Mouse (Mus musculus): ENCODE results near the gene Abcc3.

The Abcc3 gene

GRCm38 (mm10) chr11:94324618-94325017 lies 68.2 kb downstream of the Abcc3 start:
- no peak for DNase-seq (ENCODE audit: low spot score)

- DNase-seq (ENCODE audit: low spot score): no peak
These were observed 69.4 kb downstream of the Abcc3 start for GRCm38 (mm10) chr11:94323271-94323925.

GRCm38 (mm10) chr11:94322636-94323035 lies 70.2 kb downstream of the Abcc3 start:
- DNase-seq (ENCODE audit: low spot score): peak; percentile 48

GRCm38 (mm10) chr11:94321931-94322400 lies 70.8 kb downstream of the Abcc3 start, which contains the start of gene Luc7l3:
TSS of gene Luc7l3 (minus strand) at chr11:94321988.
- DNase-seq (ENCODE audit: low spot score): peak; percentile 95

GRCm38 (mm10) chr11:94320969-94321930 lies 71.5 kb downstream of the Abcc3 start:
- peak; percentile 50 for DNase-seq (ENCODE audit: low spot score)

GRCm38 (mm10) chr11:94318056-94318455 lies 74.7 kb downstream of the Abcc3 start:
- DNase-seq (ENCODE audit: low spot score): no peak

- DNase-seq (ENCODE audit: low spot score): no peak
These were observed 75.3 kb downstream of the Abcc3 start for GRCm38 (mm10) chr11:94317515-94317914.

GRCm38 (mm10) chr11:94317014-94317413 lies 75.8 kb downstream of the Abcc3 start:
- no peak for DNase-seq (ENCODE audit: low spot score)

GRCm38 (mm10) chr11:94316528-94316927 lies 76.3 kb downstream of the Abcc3 start:
- DNase-seq (ENCODE audit: low spot score): no peak

GRCm38 (mm10) chr11:94315308-94315707 lies 77.5 kb downstream of the Abcc3 start:
- DNase-seq (ENCODE audit: low spot score): no peak

- DNase-seq (ENCODE audit: low spot score): no peak
These were observed 78.6 kb downstream of the Abcc3 start for GRCm38 (mm10) chr11:94314098-94314652.

GRCm38 (mm10) chr11:94312733-94313132 lies 80.1 kb downstream of the Abcc3 start:
- DNase-seq (ENCODE audit: low spot score): no peak

- DNase-seq (ENCODE audit: low spot score): no peak
These were observed 97.6 kb downstream of the Abcc3 start for GRCm38 (mm10) chr11:94294996-94295845.
